Mouse (Mus musculus): ENCODE measurements around the gene Tgfbr3.

DNA sequence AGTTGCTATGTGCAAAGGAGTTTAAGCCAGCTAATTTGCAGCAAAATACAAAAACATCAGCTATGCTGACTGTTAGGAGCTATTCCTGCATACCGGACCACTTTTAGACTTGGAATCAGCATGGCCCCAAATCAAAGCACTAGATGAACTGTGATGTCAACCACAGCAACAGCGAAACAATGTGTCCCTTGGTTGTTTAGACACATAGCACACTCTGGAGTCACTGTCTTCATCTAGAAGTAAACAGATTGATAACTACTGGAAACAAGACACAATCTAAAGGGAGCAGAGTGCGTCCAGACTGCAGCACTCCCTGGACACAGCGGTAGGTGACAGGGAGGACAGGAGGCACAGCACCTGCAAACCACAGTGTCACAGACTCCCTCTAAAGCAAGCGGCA, 110.2 kb downstream of the Tgfbr3 start:
- TF ChIP-seq CTCF (IDR thresholded peaks at IDR 0.05; ENCODE audit: borderline replicate concordance, control insufficient read depth, extremely low read depth, insufficient read depth, low read length, poor library complexity) (no peak), POLR2A (IDR thresholded peaks at IDR 0.05; ENCODE audit: control insufficient read depth, extremely low read depth, insufficient read depth, low read length, poor library complexity) (no peak)
